Mouse (Mus musculus) heart, adult 18-20 months (tissue): ENCODE measurements around the gene Sec23b. TPM values are rescaled to one million over a fixed set of nuclear protein-coding genes. Genes with fewer than 3 reads are reported as not detected.

Experiments
- DNase-seq, 2 experiments: peaks; one replicate each; pipeline ENCODE4 v3.0.0; 2021 to 2022; ENCODE audit warnings: mixed read lengths in 1 of 2
- microRNA-seq, 2 experiments: library from miRNA; unstranded; fragments of <30 nt; microRNA quantifications; one replicate each; pipeline ENCODE4 v1.2.0; 2022
- total RNA-seq, 2 experiments: library from RNA; stranded (reverse); gene quantifications; 2 replicates each; pipeline ENCODE4 v1.2.3; 2021

Gene Sec23b
- total RNA-seq, 2 experiments from 2014 or later = 18.9 to 22.2 TPM

GRCm38 (mm10) chr2:144601576-144601975 is 45.5 kb downstream of the Sec23b start:
- DNase-seq = no peak

- DNase-seq = no peak
These were observed 57.9 kb downstream of the Sec23b start for GRCm38 (mm10) chr2:144613956-144614355.

GRCm38 (mm10) chr2:144617074-144617874 is 61.2 kb downstream of the Sec23b start:
- DNase-seq = no peak

- no peak for DNase-seq
These were observed 65.5 kb downstream of the Sec23b start for GRCm38 (mm10) chr2:144621491-144621890.

- DNase-seq = no peak
These were observed 77.5 kb downstream of the Sec23b start for GRCm38 (mm10) chr2:144633551-144633950.

GRCm38 (mm10) chr2:144634231-144634630 is 78.2 kb downstream of the Sec23b start:
- DNase-seq = no peak

GRCm38 (mm10) chr2:144634729-144635128 is 78.7 kb downstream of the Sec23b start:
- no peak for DNase-seq

GRCm38 (mm10) chr2:144635644-144636320 is 79.8 kb downstream of the Sec23b start:
- DNase-seq = peak; percentile 23 to 71

GRCm38 (mm10) chr2:144637204-144637603 is 81.2 kb downstream of the Sec23b start:
- DNase-seq = no peak

- no peak for DNase-seq
These were observed 81.8 kb downstream of the Sec23b start for GRCm38 (mm10) chr2:144637671-144638395.

GRCm38 (mm10) chr2:144638719-144639118 is 82.7 kb downstream of the Sec23b start:
- DNase-seq = peak; percentile 17 to 42

GRCm38 (mm10) chr2:144640101-144640500 is 84.1 kb downstream of the Sec23b start:
- no peak for DNase-seq

Small RNAs within 50 kb of the gene (microRNA-seq; reads per million reads assigned to microRNA genes)
- 0 reads per million in 2 experiments for gene Gm24823

Other genes starting within 250 kb of the Sec23b start
- not detected for gene Ovol2, start 224.1 kb upstream of the Sec23b start, total RNA-seq
- 10 to 100 TPM; 27.4 to 27.5 TPM for gene Kat14, start 187.2 kb upstream of the Sec23b start, total RNA-seq
- gene Pet117, start 187.2 kb upstream of the Sec23b start, total RNA-seq = 10 to 100 TPM in 1 of 2 experiments, 1 to 10 TPM in 1; 8.8 to 10.7 TPM
- gene Dzank1, start 28.8 kb upstream of the Sec23b start, total RNA-seq = under 1 TPM; 0.59 to 0.60 TPM
- gene Polr3f, start 28.5 kb upstream of the Sec23b start, total RNA-seq = 10 to 100 TPM; 10.8 to 11.3 TPM
- gene Rbbp9, start 5.4 kb upstream of the Sec23b start, total RNA-seq = 10 to 100 TPM; 10.6 to 13.1 TPM
- 100 to 1,000 TPM; 103 to 108 TPM for gene Smim26, start 37.8 kb downstream of the Sec23b start, total RNA-seq
- gene Dtd1, start 43.7 kb downstream of the Sec23b start, total RNA-seq = 10 to 100 TPM; 18.4 to 19.9 TPM